Mouse (Mus musculus) spleen, postnatal 0 days (tissue): ENCODE data around the gene Gm10057. TPM values are rescaled to one million over a fixed set of nuclear protein-coding genes. Genes with fewer than 3 reads are reported as not detected.

Experiments
- polyA plus RNA-seq: library from polyadenylated mRNA; unstranded; fragments of >200 nt; fragmentation: Nextera tagmentation; extraction: Ambion mirVana; gene quantifications from 2 replicates; pipeline ENCODE4 v1.2.1, GENCODE M21; 2015

Gm10057 gene
- polyA plus RNA-seq, result not detected in 2 replicates

DNA sequence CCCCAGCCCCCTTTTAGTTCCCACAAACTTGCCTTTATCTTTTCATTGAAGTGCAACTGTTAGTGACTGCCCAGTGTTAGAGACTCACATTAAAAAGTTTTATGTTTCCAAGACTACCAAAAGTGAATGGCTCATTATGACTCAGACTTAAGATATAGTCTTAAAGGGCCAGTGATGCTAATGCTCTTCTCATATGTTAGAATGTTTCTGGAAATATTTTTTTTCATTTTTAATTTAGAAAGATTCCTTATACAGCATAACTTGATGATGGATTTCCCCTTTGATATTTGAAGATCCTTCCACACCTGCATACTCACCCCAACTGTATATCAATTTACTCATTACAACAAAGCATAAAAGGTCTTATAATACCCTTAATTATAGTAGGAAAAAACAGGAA lies at the start of gene Gm10057:
TSS of gene Gm10057 (minus strand) at position 101 of the 400 bp plus-strand sequence.

DNA sequence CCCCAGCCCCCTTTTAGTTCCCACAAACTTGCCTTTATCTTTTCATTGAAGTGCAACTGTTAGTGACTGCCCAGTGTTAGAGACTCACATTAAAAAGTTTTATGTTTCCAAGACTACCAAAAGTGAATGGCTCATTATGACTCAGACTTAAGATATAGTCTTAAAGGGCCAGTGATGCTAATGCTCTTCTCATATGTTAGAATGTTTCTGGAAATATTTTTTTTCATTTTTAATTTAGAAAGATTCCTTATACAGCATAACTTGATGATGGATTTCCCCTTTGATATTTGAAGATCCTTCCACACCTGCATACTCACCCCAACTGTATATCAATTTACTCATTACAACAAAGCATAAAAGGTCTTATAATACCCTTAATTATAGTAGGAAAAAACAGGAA lies 21.1 kb downstream of the Gm10057 start, which contains the start of gene 4921511M17Rik:
TSS of gene 4921511M17Rik (minus strand) at position 101 of the 400 bp plus-strand sequence.

DNA sequence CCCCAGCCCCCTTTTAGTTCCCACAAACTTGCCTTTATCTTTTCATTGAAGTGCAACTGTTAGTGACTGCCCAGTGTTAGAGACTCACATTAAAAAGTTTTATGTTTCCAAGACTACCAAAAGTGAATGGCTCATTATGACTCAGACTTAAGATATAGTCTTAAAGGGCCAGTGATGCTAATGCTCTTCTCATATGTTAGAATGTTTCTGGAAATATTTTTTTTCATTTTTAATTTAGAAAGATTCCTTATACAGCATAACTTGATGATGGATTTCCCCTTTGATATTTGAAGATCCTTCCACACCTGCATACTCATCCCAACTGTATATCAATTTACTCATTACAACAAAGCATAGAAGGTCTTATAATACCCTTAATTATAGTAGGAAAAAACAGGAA lies 42.3 kb downstream of the Gm10057 start, which contains the start of gene Samt1:
TSS of gene Samt1 (minus strand) at position 101 of the 400 bp plus-strand sequence.

Other genes starting within 250 kb of the Gm10057 start
- 1.2 and 2.4 TPM in 2 replicates for gene Spin2c, start 222.8 kb downstream of the Gm10057 start, polyA plus RNA-seq
- gene Samt1, start 42.4 kb downstream of the Gm10057 start, polyA plus RNA-seq, result not detected in 2 replicates
- gene 4921511M17Rik, start 21.2 kb downstream of the Gm10057 start, polyA plus RNA-seq, result not detected in 2 replicates
- gene Gm15140, start 65.6 kb upstream of the Gm10057 start, polyA plus RNA-seq, result not detected in 2 replicates